Mouse (Mus musculus) ES-E14 (cell line): ENCODE results near the gene Vsig8. TPM values are rescaled to one million over a fixed set of nuclear protein-coding genes. Genes with fewer than 3 reads are reported as not detected.

Experiments used
- DNase-seq: peaks from one replicate; pipeline ENCODE4 v3.0.0-alpha.2; 2013; ENCODE audit warnings: low read depth, low spot score
- H3K27ac ChIP-seq: 2 replicates; pipeline ENCODE4 v1.5.1; 2012; ENCODE audit warnings: low read depth, mild to moderate bottlenecking, low read length, moderate library complexity, mixed read lengths; ENCODE audit not compliant: poor library complexity, insufficient read depth, severe bottlenecking
- H3K36me3 ChIP-seq: 2 replicates; pipeline ENCODE4 v1.6.1; 2012; ENCODE audit warnings: mild to moderate bottlenecking, low read length, moderate library complexity, mixed read lengths; ENCODE audit not compliant: control insufficient read depth, poor library complexity, insufficient read depth, severe bottlenecking
- H3K4me1 ChIP-seq, 2 experiments: fragments of 150-350 bp in 1 of 2; sonication (generic) in 1 of 2; 2 replicates each; pipeline ENCODE4 v1.6.1; 2012; ENCODE audit warnings: low read length in 2 of 2, mild to moderate bottlenecking in 1 of 2, mixed read lengths in 1 of 2; ENCODE audit not compliant: control insufficient read depth in 2 of 2, insufficient read depth in 2 of 2, poor library complexity in 1 of 2
- H3K4me3 ChIP-seq, 2 experiments: fragments of 150-350 bp in 1 of 2; sonication (generic) in 1 of 2; 2 replicates each; pipeline ENCODE4 v1.5.1; 2012; ENCODE audit warnings: low read length in 2 of 2, low read depth in 1 of 2, mild to moderate bottlenecking in 1 of 2, mixed read lengths in 1 of 2; ENCODE audit not compliant: insufficient read depth in 1 of 2, poor library complexity in 1 of 2, severe bottlenecking in 1 of 2
- H3K9ac ChIP-seq: 2 replicates; pipeline ENCODE4 v1.6.1; 2012; ENCODE audit warnings: low read depth, mild to moderate bottlenecking, low read length, mixed read lengths; ENCODE audit not compliant: poor library complexity, insufficient read depth, severe bottlenecking
- H3K9me3 ChIP-seq: fragments of 150-350 bp; sonication (generic); 2 replicates; pipeline ENCODE4 v1.6.1; 2012; ENCODE audit warnings: low read depth, mild to moderate bottlenecking, low read length; ENCODE audit not compliant: control insufficient read depth, insufficient read depth
- CHD2 ChIP-seq: IDR thresholded peaks from 2 replicates; pipeline ENCODE4 v1.6.1; 2014; ENCODE audit warnings: mild to moderate bottlenecking, low read depth, low read length, inconsistent platforms
- HCFC1 ChIP-seq: IDR thresholded peaks from 2 replicates; pipeline ENCODE4 v1.6.1; 2012; ENCODE audit warnings: low read length, inconsistent platforms, borderline replicate concordance; ENCODE audit not compliant: insufficient read depth
- MAFK ChIP-seq: IDR thresholded peaks from 2 replicates; pipeline ENCODE4 v1.6.1; 2014; ENCODE audit warnings: mild to moderate bottlenecking, low read depth, low read length, inconsistent platforms; ENCODE audit not compliant: insufficient read depth
- ZC3H11A ChIP-seq: IDR thresholded peaks from 2 replicates; pipeline ENCODE4 v1.6.1; 2012; ENCODE audit warnings: low read depth, mild to moderate bottlenecking, inconsistent platforms, low read length, borderline replicate concordance
- ZNF384 ChIP-seq: IDR thresholded peaks from 2 replicates; pipeline ENCODE4 v1.6.1; 2012; ENCODE audit warnings: low read depth, low read length, inconsistent platforms
- in situ Hi-C, 2 experiments: fragments of 600-800 bp; cut with MboI; formaldehyde crosslinking; loops; one replicate each; pipeline ENCODE4 v1.15.1; 2025; ENCODE audit warnings: low sequenced_read_pairs in 2 of 2, inconsistent platforms in 1 of 2; ENCODE audit not compliant: unreplicated experiment in 2 of 2
- total RNA-seq: library from RNA; depleted of rRNA; stranded (reverse); fragments of 300-350 nt; gene quantifications from 2 replicates; pipeline ENCODE4 v1.2.3, GENCODE M21; 2012

Gene Vsig8
- total RNA-seq, 1 experiment = 0.09 TPM

DNA sequence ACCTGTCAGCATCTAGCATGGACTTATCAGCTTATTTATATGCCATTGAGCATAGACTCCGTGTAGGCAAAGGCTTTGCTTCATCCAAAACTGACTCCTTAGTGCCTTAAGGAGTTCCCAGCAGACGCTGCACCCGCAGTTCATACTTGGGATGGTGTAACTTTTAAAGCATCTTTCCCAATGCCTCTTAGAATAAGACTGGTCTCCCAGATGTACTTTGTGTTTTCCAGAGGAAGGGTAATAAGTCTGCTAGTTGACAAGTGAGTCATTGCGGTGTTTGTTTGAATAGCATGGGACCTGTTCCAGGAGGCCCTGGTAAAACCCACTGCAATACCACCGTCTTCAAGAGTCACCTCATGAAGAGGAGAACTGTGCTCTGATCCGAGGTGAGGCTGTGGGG is 24.4 kb downstream of the Vsig8 start:
- Histone ChIP-seq H3K9ac (no peak overlapping the region), H3K4me3 (no peak overlapping the region), H3K36me3 (no peaks in the 10 kb centered on the region), H3K9me3 (no peaks in the 10 kb centered on the region), H3K27ac (no peak overlapping the region), H3K4me1 (no peaks in the 10 kb centered on the region)
- TF ChIP-seq ZNF384 (no peak), CHD2 (no peak), ZC3H11A (no peak), MAFK (no peak), HCFC1 (no peak)
- no peak for DNase-seq
- in situ Hi-C loops = no loop called here

DNA sequence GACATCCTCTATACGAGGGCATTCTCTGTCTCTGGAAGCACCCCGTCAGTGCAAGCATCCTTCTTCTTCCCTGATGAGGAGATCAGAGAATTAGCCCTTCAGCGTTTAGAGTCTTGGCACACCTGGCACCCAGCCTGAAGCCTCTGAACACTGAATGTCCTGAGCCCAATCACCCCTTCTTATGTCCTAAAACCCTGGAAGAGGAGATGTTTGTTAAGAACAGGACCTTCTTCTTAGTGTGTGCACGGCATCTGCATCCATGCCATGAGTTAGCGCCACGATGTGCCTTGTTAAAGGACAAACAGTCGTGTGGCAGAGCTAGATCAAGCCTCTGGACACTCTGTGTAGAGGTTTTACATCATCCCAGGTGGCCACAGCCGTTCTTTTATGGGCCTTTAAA is 26.7 kb downstream of the Vsig8 start:
- TF ChIP-seq ZNF384 (no peak), ZC3H11A (no peak), MAFK (no peak), HCFC1 (no peak), CHD2 (no peak)
- DNase-seq = no peak
- Histone ChIP-seq H3K9me3 (no peaks in the 10 kb centered on the region), H3K4me3 (no peak overlapping the region), H3K27ac (no peak overlapping the region), H3K36me3 (no peaks in the 10 kb centered on the region), H3K9ac (no peak overlapping the region), H3K4me1 (no peaks in the 10 kb centered on the region)
- in situ Hi-C loops = no loop called here

DNA sequence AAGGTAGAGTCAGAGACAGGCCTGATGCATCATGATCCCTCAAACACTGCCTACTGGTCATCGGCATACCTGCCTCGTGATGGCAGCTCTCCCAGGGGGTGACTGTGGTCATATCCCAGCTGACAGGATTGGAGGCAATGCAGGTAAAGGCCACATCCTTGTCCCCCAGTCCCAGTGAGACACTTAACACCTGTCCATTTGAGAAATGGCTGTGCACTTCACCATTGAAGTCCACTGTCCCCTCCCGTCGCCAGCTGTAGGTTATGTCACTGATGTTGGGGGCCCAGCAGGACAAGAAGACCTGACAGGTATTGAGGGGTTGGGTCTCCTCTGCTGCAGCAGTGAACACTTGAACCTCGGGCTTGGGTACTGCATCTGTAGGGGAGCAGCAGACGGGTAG is 28.5 kb downstream of the Vsig8 start:
- H3K9me3 ChIP-seq = no peaks in the 10 kb centered on the region
- no peak for DNase-seq
- H3K9ac ChIP-seq = no peak overlapping the region
- no peak overlapping the region for H3K27ac ChIP-seq
- no peaks in the 10 kb centered on the region for H3K4me1 ChIP-seq
- no peak overlapping the region for H3K4me3 ChIP-seq
- TF ChIP-seq MAFK (no peak), ZNF384 (no peak)
- no peaks in the 10 kb centered on the region for H3K36me3 ChIP-seq
- in situ Hi-C loops = no loop called here

DNA sequence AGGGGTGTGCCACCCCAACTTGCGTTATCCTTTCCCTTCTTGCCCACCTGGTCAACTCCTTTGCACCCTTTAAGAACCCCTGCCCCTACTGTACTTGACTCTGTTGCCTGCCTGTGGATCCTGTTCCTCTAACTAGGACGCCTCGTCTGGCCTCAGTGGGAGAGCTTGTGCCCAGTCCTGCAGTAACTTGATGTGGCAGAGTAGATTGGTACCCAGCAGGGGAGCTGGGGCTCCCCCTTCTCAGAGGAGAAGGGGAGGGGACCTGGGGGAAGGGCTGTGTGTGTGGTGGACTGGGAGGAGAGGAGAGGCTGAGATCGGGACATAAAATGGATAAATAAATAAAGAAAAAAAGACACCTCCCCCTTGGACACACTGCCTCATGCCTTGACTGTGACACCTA is 29.3 kb downstream of the Vsig8 start:
- no peak overlapping the region for H3K27ac ChIP-seq
- in situ Hi-C loops = no loop called here
- no peak for DNase-seq

DNA sequence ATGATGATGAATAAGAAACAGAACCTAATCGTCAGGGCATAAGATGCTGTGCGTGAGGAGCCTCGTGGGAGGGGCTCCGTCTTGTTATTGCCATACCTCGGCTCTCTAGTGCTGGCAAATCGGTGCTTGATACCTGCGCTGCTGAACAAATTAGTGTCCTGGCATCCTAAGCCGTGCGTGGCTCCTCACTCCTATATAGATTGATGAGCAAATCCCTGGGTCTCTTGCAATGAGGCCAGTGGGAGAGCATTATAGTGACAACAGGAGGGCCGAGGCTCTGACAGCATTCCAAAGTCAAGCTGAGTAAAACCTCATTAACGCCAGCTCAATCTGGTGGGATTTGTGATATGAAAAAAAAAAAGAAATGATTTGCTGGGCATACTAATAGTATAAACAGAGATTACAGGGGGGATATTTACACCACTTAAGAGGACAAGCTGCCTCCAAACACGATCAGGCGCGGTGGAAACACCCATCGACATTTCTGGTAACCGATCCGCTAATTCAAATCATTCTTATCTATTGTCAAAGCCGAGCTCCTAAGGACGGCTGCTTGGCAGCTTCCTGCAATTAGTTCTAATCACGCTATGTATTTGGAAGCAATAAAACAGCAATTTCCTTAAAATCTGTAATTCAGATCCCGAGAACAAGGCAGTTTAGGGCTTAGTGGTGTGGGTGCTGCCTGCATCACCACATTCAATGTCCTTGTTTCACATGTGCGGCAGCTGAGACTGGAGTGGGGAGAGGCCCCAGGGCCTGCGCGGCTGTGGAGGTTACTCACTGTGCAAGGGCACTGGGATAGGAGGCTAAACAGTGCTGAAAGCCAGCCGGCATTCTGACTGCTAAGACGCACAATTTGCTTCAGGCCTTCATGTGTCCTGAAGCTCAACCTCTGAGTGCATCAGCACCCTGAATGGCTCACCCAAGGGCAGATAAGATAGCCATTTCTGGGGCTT is 30.2 kb downstream of the Vsig8 start:
- no peak for DNase-seq
- no peak overlapping the region for H3K9ac ChIP-seq
- H3K36me3 ChIP-seq = no peaks in the 10 kb centered on the region
- H3K4me3 ChIP-seq = no peak overlapping the region
- no peak overlapping the region for H3K27ac ChIP-seq
- no peaks in the 10 kb centered on the region for H3K4me1 ChIP-seq
- no peaks in the 10 kb centered on the region for H3K9me3 ChIP-seq
- TF ChIP-seq CHD2 (no peak), ZC3H11A (no peak), MAFK (no peak), HCFC1 (no peak), ZNF384 (no peak)
- in situ Hi-C loops = no loop called here

More for the DNA sequence above, 29.3 kb downstream of the Vsig8 start:
- Histone ChIP-seq H3K9me3 (no peaks in the 10 kb centered on the region), H3K4me1 (no peaks in the 10 kb centered on the region), H3K36me3 (no peaks in the 10 kb centered on the region), H3K4me3 (no peak overlapping the region), H3K9ac (no peak overlapping the region)
- TF ChIP-seq ZC3H11A (no peak), HCFC1 (no peak), ZNF384 (no peak), MAFK (no peak), CHD2 (no peak)
